Mouse (Mus musculus): Measurements from ENCODE around the gene Adam22. TPM values are rescaled to one million over a fixed set of nuclear protein-coding genes. Genes with fewer than 3 reads are reported as not detected.
"Not testable (repeated sequence)": the region's sequence is repeated elsewhere in the genome, so short reads cannot be mapped to it uniquely, and the experiment has no call there.

The Adam22 gene
- total RNA-seq, 2 experiments from 2014 or later: 9.3 to 10.6 TPM

GRCm38 (mm10) chr5:8327645-8328269 lies 40.2 kb downstream of the Adam22 start:
- no peak for DNase-seq (ENCODE audit: low spot score in 2 of 2)

DNA sequence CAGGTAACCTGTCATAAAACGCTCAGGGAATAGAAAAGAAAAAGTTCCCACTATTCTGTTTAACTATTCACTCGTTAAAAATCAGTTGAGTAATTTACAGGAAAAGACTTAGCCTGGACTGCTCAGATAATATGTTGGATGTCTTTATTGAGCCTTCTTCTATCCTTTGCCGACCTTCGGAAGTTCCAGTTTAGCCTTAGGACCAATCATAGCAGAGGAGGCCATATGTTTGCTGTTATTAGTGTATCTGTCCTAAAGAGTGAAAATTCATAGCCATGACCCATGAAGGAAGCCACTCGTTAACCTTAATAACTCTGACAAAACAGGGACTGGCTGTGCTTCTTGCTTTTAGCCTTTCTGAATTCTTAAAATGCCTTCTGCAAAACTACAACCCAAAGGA lies 41.3 kb downstream of the Adam22 start:
- no peak for DNase-seq (ENCODE audit: low spot score in 2 of 2)

GRCm38 (mm10) chr5:8312324-8312723 lies 55.6 kb downstream of the Adam22 start:
- no peak for DNase-seq (ENCODE audit: low spot score in 2 of 2)

DNA sequence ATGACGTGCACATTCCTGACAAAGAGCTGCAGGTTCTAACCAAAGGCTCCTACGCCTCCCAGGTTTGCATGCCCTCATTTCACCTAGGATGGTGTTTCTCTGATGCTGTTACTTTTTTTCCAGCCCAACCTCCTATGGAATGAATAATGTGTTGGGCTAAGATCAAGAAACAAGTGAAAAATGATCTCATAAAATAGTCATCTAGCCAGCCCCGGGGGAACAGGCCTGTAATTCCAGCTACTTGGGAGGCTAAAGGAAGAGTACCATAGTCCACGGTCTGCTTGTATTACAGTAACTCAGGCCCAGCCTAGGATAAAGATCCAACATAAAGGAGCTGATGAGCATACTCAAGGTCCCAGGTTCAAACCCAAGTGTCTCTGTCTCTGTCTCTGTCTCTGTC lies 57.1 kb downstream of the Adam22 start:
- DNase-seq (ENCODE audit: low spot score in 2 of 2): no peak

DNA sequence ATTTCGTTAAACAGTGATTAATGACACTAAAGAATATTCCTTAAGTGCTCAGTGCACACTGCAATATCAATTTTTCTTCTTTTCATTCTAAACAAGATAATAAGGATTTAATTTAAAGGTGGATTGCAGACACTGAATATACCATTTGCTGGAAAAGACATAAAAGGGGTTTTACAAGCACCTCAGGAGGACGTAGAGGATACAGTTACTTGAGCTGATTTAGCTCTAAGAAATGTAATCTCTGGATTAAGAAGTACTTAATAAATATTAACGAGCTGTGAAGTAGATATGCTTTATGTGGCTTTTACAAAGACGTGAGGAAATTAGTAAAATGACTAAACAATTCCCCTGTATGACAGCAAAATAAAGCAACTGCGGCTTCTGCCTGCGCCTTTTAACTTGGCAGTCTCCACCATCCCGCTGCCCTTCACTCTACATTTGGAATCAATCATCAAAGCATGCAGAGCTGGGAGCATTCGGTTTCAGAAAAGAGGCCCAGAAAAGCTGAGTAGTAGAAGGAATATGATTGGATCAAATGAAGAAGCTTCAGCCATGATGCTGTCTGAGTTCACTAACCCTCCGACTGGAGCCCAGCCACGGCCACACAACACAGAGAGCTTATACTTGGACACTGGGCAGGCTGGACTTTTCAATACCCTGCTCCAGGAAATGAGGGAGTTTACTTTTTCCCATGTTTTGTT lies 70.1 kb downstream of the Adam22 start:
- no peak for DNase-seq (ENCODE audit: low spot score in 2 of 2)

DNA sequence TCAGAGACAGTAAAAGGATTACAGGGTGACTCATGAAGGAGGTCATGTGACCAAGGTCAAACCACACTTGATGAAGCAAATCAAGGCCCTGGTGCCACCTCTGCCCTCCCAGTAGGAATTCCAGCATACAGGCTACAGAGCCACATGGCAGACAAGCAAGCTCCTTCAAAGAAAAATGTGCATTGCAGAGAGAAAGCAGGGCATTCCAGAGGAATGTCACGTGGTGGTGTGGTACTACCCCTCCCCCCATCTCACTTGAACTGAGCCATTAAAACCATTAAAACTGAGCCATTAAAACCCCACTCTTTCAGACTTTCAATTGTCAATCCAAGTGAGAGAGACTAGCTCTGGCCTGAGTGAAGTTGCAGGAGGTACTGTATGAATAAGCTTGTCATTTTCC lies 74.7 kb downstream of the Adam22 start:
- DNase-seq (ENCODE audit: low spot score in 2 of 2): no peak

DNA sequence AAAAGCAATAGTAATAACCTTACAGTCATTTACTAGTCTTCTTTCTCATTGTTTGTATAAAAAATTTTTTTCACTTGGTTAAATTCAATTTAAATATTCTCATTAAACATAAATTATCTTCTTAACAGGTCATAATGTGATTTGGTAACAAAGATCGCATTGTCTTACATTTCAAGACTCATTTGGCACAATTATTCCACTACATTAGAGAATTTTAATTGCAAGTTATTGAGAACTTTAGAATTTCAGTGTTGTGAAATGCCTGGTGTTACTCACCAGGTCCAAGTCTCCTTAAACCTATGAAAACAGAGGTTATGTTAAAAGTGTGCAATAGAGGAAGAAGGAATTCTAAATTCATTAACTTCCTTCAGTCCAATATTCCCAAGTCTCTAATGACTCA lies 76.5 kb downstream of the Adam22 start:
- no peak for DNase-seq (ENCODE audit: low spot score in 2 of 2)

GRCm38 (mm10) chr5:8289678-8290614 lies 78.0 kb downstream of the Adam22 start:
- no peak for DNase-seq (ENCODE audit: low spot score in 2 of 2)

GRCm38 (mm10) chr5:8284123-8284522 lies 83.8 kb downstream of the Adam22 start:
- DNase-seq (ENCODE audit: low spot score in 2 of 2): no peak

DNA sequence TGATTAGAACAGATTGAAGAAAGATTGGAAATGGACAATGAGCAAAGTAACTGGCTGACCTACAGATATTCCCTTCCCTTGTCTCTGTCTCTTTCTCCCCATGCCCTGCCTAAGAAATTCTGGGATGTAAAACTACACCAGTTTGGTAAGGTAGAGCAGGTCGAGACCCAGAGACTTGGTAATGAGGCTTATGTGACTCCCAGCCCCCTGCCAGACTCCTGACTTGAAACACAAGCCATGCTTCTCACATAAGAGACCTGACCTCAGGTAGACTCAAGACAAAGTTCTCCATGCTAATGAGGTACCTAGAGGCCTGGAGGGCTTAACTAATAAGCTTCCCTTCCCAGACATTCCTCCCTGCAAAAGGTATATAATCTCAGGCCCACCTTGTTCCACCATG lies 91.8 kb downstream of the Adam22 start:
- no peak for DNase-seq (ENCODE audit: low spot score in 2 of 2)

DNA sequence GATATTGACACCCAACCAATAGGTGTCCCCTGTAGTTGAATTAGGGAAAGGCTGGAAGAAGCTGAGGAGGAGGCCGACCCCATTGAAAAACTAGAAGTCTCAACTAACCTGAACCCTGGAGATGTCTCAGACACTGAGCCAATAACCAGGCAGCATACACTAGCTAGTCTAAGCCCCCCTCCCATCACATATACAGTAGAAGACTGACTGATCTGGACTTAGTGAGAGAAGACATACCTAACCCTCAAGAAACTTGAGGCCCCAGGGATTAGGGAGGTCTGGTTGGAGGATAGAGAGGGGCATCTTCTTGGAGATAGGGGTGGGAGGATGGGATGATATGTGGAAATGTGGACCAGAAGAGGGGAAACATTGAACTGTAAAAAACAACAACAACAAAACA lies 110.6 kb downstream of the Adam22 start:
- DNase-seq (ENCODE audit: low spot score in 2 of 2): no peak

DNA sequence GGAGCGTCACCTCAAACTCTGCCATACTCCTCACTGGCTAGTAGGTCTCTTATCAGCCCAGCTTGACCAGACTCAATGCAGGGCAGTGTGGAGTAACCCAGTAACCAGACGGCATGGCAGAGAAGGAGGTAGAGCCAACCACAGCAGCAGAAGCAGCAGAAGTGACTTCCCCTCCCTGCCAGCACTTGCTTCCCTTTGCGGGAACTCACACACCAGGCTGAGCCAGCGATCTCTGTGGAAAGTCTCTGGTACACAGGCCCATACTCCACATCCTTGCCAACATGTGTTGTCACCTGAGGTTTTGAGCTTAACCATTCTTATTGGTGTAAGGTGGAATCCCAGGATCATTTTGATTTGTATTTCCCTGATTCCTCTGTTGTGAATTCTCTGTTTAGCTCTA lies 111.5 kb downstream of the Adam22 start:
- DNase-seq (ENCODE audit: low spot score in 2 of 2): no peak

- DNase-seq (ENCODE audit: low spot score in 2 of 2): no peak
Observed at GRCm38 (mm10) chr5:8244696-8245095, 123.3 kb downstream of the Adam22 start.

- DNase-seq (ENCODE audit: low spot score in 2 of 2): no peak
Observed at GRCm38 (mm10) chr5:8243064-8243615, 124.8 kb downstream of the Adam22 start.

GRCm38 (mm10) chr5:8242660-8243059 lies 125.3 kb downstream of the Adam22 start:
- DNase-seq (ENCODE audit: low spot score in 2 of 2): no peak

DNA sequence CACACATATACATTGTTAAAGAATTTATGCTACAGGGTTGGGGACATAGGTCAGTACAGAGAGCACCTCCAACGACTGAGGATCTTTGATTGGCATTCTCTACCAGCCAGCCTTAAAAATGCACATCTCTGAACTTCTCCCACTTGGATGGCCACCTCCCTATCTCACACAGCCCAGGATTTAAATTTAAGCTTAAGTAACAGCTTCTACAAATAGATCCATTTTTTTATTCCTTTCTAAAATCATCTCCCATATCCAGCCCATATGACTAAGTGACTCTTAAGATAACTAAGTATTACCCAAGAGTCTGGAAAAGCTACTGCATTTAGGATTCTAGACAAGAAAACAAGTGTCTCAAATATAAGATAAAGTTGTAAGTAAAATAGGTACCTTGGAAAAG lies 140.9 kb downstream of the Adam22 start:
- no peak for DNase-seq (ENCODE audit: low spot score in 2 of 2)

GRCm38 (mm10) chr5:8224321-8224705 lies 143.6 kb downstream of the Adam22 start:
- no peak for DNase-seq (ENCODE audit: low spot score in 2 of 2)

- no peak for DNase-seq (ENCODE audit: low spot score in 2 of 2)
Observed at GRCm38 (mm10) chr5:8223597-8224320, 144.2 kb downstream of the Adam22 start.

DNA sequence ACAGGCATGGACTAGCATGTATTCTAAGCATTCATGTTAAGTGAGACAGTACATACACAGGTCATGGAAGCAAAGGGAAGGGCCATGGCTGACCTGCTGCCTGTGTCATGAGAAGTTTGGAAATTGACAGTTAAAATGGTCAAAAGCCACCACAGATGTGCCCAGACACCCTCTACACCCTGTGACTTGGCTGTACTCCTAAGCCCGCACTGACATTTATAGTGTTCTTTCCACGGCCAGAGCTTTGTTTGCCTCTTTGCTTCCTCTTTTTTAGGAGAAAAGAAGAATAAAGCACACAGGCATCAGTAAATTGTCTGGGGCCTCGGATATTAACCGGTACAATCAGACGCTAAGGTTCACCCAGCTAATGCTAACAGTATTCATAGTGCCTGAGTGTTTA lies 146.3 kb downstream of the Adam22 start:
- DNase-seq (ENCODE audit: low spot score in 2 of 2): no peak

DNA sequence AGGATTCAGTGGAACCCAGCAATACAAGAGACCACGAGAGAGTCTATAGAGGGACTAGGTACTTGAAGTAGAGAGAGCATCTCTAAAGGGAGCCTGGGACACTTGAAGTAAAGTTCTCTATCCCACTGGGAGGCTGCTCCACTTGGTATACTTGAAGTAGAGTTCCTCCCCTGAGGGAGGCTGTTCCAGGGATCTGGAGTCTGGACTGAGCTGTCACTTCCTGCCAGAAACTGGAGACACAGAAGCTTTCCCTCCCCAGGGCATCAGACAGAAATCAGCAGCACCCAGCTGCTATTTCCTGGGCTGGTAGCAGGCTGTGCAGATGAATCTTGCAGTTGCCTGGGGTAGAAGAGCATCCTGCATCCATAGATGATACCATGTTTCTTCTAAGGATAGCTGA lies 152.1 kb downstream of the Adam22 start:
- DNase-seq (ENCODE audit: low spot score in 2 of 2): no peak

DNA sequence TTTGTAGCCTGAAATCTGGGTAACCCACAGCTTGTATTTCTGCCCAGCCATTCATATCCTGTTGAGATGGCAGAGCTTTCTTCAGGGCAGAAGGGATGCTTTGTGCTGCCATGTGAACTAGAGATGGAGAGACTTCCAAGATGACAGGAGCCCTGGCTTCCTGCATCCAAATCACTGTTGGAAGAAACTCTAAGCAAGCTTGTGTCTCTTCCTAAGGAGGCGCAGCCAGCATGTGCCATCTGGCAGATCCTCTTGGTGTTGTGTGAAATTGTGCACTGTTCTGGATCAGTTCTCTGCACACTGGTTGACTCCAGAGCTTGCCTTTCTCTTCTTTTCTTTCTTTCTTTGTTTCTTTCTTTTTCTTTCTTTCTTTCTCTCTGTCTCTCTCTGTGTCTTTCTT lies 183.0 kb downstream of the Adam22 start:
- not testable (repeated sequence) for DNase-seq (ENCODE audit: low spot score in 2 of 2)
